Mouse (Mus musculus): ENCODE measurements around the gene Rbm17.
"Not testable (repeated sequence)": the region's sequence is repeated elsewhere in the genome, so short reads cannot be mapped to it uniquely, and the experiment has no call there.

Rbm17 gene

DNA sequence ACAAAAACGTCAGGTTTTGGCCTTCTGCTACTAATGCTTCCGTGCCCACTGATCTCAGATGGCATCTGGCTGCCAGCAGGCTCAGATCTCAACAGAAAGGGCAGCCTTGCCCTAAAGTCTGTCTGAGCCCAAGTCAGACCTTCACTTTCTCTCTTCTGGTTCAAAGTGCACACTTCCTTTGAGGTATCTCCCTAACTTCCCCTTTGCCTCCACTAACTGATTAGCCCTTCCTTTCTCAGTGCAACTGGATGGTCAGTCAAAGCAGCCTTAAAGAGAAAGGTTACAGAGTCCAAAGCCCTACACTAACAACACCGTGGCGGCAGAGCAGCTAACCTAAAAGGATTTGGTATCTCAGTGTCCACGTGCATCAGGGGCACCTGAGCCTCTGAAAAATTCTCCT is 59.6 kb downstream of the Rbm17 start:
- peak; percentile 16 for DNase-seq (ENCODE audit: low spot score)

DNA sequence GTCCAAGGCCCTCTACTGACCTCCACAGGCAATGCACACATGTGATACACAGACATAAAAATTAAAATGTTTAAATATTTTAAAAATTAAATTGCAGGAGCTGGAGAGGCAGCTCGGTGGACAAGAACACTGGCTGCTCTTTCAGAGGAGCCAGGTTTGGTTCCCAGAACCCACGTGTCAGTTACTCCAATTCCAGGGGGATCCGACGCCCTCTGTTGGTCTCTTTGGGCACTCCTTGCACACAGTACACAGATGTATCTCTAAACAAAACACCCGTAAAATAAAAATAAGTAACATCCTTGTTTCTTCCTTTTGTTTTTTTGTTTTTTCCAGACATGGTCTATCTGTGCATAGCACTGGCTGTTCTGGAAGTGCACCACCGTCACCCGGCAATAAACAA is 60.8 kb downstream of the Rbm17 start:
- DNase-seq (ENCODE audit: low spot score), result no peak

- DNase-seq (ENCODE audit: low spot score), result peak; percentile 24
Measured at GRCm38 (mm10) chr2:11542640-11543039, 61.3 kb downstream of the Rbm17 start.

- no peak for DNase-seq (ENCODE audit: low spot score)
Measured at GRCm38 (mm10) chr2:11542121-11542520, 61.8 kb downstream of the Rbm17 start.

DNA sequence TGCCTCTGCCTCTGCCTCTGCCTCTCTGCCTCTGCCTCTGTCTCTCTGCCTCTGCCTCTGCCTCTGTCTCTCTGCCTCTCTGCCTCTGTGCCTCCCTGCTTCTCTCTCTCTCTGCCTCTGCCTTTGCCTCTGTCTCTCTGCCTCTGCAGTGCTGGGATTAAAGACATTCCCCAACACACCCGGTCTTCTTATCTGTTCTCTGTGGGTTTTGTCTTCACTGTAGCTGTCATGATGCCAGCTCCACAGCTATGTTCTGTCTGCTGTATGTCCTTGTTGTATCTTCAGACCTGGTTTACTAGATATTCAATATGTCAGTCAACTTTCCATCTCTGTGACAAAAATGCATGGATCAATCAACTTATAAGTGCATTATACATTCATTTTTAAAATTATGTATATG is 62.4 kb downstream of the Rbm17 start:
- not testable (repeated sequence) for DNase-seq (ENCODE audit: low spot score)

DNA sequence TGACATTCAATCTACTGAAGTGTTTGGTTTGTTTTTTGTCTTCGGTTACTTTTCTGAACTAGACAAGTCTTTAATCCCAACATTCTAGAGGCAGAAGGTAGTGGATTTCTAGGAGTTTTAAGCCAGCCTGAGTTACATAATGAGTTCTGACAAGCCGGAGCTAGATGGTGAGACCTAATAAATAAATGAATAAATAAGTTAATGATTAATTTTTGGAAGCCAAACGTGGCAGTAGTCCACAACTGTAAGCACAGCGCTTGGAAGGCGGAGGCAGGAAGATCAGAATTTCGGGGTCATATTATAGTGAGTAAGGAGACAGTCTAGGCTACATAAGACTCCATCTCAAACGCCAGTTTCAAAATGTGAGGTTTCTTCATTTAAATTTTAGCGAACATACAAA is 68.0 kb downstream of the Rbm17 start:
- no peak for DNase-seq (ENCODE audit: low spot score)

Measured in yolk sac, embryonic 10.5 days (tissue).